Mouse (Mus musculus) lung, adult 18-20 months (tissue): Measurements from ENCODE around the gene Man1a.

ENCODE experiments used
- DNase-seq, 2 experiments: peaks; one replicate each; pipeline ENCODE4 v3.0.0; 2022; ENCODE audit warnings: mixed read lengths in 2 of 2

Man1a gene

GRCm38 (mm10) chr10:54060587-54060986 lies 15.8 kb downstream of the Man1a start:
- no peak for DNase-seq

- no peak for DNase-seq
These were observed 16.6 kb downstream of the Man1a start for GRCm38 (mm10) chr10:54059679-54060249.

DNA sequence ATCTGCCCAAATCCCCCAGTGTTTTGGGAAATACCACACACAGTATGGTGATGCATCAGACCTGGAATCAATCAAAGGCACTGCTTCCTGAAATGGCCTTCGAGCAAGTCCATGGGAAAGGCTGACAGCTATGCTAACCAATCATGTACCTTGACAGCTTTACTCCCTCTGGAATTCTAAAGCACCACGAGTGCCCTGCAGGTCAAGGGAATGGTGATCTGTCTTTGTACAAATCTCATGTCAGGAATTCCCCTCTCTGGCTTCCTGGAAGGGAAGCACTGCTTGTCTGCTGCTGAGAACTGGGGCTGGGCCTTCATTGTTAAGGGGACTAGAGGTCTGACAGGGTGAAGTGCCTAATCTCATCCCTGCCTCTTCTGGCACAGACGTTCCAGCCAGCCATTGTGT lies 17.3 kb downstream of the Man1a start:
- no peak for DNase-seq

DNA sequence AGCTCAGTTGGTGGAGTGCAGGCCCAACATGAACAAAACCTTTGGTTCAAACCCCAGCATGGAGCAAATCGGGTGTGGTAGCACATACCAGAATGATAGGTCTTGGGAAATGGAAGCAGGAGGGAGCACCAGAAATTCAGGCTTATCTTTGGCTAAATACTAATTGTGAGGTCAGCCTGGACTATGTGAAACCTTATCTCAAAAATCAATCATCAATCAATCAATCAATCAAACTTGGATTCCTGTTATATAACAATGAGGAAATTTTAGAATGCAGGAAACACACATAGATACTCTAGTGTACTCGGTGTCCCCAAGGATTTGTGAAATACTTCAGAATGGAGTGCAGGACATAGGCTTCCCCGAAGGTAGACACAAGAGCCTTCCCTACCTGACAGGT lies 17.8 kb downstream of the Man1a start:
- no peak for DNase-seq

GRCm38 (mm10) chr10:54054188-54054587 lies 22.2 kb downstream of the Man1a start:
- no peak for DNase-seq

GRCm38 (mm10) chr10:54047885-54048284 lies 28.5 kb downstream of the Man1a start:
- no peak for DNase-seq

GRCm38 (mm10) chr10:54043358-54043757 lies 33.1 kb downstream of the Man1a start:
- no peak for DNase-seq

DNA sequence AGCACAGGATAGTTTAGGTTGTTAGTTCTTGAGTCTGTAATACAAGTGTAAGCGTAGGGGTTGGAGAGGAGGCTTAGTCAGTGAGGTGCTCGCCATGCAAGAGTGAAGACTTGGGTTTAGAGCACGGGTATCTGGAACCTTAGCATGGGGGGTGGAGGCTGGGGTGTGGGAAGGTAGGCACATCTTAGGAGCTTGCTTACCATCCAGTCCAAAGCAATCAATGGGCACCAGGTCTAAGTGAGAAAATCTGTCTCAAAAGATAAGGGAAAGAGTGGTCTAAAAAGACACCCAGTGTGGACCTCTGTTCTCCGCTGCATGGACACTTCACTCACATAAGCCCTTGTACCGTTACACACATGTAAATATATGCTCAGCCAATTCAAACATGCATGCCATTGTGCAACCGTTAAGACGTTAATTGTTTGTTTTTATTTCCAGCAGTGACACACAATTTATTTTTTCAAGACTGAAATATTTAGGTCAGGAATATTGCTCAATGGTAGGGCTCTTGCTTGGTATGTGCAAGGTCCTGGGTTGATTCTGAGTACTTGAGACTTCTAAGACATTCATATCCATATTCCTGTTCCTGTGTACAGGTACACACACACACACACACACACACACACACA lies 34.1 kb downstream of the Man1a start:
- DNase-seq, result peak in 1 of 2 experiments; percentile 24

- DNase-seq, result peak; percentile 66 to 77
These were observed 35.9 kb downstream of the Man1a start for GRCm38 (mm10) chr10:54040261-54041165.

DNA sequence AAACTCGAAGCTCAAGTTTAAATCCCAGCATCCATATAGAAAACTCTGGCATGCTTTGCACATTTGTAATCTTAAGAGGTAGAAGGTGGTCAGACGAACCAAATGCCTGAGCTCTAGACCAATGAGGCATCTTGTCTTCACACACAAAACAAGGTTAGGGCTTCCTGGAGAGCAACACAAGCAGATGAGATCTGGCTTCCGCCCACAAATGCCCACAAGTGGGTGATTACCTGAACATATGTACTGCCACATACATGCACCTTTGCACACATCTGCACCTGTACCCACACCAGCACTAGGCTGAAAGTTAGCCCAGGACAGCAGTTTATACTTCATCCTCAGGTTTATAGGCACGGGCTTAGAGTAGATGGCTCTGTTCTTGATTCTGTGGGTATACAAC lies 36.7 kb downstream of the Man1a start:
- no peak for DNase-seq

DNA sequence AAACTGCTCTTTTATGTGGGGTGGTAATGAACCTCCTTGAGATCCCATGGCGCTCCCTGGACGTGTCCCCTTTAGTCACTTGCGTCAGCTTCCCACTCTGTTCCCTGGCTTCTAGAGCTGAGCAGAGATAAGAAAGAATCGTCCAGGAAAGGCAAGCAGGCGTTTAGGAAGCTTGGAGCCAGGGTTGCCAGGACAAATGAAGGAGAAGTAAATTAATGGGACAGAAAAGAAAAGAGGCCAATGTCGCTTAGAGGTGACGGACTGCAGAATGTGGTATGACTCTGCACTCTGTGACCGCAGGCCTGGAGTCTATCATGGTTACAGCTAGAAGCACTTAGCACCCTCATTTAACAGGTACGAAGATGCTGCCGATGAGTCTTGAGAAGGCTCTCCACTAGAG lies 37.7 kb downstream of the Man1a start:
- DNase-seq, result no peak

- peak in 1 of 2 experiments; percentile 26 for DNase-seq
These were observed 38.2 kb downstream of the Man1a start for GRCm38 (mm10) chr10:54038180-54038579.

DNA sequence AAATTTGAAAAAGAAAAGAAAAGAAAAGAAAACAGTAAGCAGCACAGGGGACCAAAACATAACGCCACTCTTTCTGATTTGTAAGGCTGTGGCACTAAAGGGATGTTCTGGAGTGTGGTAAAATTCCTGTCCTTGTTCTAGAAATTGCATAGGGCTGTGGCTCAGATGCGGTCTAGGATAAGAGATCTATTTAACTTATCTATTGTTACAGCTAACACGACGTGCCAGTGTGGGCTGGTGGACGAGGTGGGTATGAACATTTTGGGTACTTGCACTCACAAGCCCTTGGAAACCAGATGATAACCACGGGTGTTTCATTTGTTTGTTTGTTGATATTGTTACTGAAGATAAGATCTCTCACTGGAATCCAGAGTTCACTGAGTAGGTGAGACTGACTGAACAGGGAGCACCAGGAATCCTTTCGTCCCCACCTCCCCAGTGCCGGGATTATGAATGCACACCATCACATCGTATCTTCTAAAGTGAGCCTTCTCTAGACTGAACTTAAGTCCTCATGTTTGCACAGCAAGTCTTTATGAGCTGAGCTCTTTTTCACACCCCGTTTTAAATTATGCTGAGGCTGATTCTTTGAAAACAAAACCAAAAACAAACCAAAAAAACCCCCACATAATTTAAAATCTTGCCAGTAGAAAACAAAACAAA lies 38.9 kb downstream of the Man1a start:
- no peak for DNase-seq

DNA sequence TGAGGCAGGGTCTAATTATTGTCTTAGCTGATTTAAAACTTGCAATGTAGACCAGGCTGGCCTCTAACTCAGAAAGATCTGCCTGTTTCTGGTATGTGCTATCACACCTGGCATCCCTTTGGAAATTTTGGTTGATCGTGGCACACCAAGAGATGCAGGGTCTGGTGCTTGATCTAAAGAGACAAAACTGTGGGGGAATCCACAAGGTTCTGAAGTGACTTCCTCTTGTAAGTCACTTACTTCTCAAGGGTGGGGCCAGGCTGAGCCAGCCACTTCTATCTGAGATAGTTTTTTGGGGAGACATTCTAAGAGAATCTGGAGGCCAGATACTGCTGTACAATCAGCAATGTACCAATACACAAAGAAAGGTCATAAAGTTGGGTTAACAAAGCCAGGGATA lies 40.8 kb downstream of the Man1a start:
- DNase-seq, result no peak

GRCm38 (mm10) chr10:54034779-54035178 lies 41.6 kb downstream of the Man1a start:
- DNase-seq, result no peak

- peak; percentile 35 to 50 for DNase-seq
These were observed 43.9 kb downstream of the Man1a start for GRCm38 (mm10) chr10:54032316-54033092.

GRCm38 (mm10) chr10:54028866-54029265 lies 47.5 kb downstream of the Man1a start:
- no peak for DNase-seq

DNA sequence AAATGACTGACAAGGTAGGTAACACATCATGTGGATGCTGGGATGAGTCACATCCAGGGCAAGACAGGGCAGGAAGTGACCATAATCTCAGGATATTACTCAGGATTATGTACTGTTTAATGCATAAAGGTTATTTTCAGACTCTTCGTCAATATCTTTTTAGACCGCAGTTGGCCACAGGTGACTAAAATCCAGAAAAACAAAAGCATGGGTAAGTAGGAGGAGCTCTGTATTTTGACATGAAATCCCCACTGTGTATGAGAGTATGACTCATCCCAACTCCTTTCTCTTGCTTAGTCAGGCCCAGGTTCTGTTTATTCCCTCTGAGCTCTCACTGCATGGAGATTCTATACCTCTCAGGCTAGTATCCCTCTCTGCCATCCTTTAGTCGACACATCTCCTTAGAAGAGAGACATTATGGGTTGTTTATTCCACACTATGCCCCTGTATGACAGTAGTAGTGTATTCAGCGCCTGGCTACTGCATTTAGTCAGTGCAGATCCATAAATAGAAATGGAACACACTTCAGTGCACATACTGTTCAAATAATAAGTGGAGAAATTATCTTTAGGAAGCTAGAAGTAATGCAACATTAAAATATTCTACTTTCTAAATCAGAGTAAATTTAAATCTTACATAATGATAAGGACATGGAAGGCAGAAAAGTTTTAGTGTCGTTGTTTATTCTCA lies 49.5 kb downstream of the Man1a start:
- no peak for DNase-seq

DNA sequence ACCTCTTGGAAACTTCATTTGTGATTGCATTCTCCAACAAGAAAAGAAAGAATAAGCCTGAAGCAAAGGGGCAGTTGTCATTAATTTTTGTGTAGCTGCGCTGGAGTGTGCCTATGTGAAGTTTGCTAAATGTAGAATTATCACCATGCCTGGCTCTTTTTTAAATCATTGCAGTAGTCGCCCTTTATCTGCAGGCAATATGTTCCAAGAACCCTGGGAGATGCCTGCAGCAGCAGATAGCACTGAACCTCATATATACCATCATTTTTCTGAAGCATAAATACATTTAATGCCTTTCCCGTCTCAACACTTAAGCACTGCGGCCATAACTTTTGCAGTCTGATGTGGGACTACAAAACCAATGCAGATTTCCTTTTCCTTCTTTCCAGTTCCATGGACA lies 50.3 kb downstream of the Man1a start:
- no peak for DNase-seq

- DNase-seq, result no peak
These were observed 58.4 kb downstream of the Man1a start for GRCm38 (mm10) chr10:54017904-54018454.

DNA sequence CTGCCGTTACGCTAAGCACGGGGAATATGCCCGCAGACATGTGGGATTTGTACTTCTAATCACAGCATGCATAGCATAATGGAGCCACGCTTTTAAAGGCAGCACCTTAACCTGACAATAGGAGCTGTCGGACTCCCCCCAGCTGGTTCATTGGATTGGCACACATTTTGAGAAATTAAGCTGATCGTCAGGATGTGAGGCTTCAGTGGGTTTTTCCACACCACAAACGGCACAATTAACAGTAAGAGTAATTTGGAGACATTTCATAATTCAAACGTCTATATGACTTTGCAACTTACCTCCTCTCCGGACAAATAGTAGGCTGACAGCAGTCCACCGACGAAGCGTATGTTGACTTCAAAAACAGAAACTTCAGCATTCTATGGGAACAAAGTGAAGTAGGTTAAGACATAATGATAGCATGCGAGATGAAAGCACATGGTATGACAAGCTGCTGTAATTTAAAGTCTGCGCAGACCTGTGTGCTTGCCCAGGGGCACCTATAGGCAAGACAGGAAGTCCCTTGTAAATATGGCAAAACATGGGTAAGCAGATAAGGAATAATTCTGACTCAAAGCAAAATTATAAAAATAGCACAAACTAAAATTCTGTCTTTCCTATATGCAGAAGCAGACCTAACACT lies 62.2 kb downstream of the Man1a start:
- no peak for DNase-seq
